Mouse (Mus musculus) intestine, embryonic 15.5 days (tissue): Measurements from ENCODE around the gene Ryk. TPM values are rescaled to one million over a fixed set of nuclear protein-coding genes. Genes with fewer than 3 reads are reported as not detected.

Source experiments
- ATAC-seq: fragments of 200-750 bp; cut with Nextera tagmentation; 2 replicates; pipeline ENCODE4 v1.8.0; 2017; ENCODE audit warnings: moderate TSS enrichment, moderate library complexity
- H3K27ac ChIP-seq: fragments of 300-500 bp; sonication (generic); 2 replicates; pipeline ENCODE4 v1.5.1; 2015; ENCODE audit warnings: mild to moderate bottlenecking, inconsistent platforms
- H3K27me3 ChIP-seq: fragments of 300-500 bp; sonication (generic); replicated peaks from 2 replicates; pipeline ENCODE4 v1.6.1; 2015; ENCODE audit warnings: inconsistent platforms
- H3K36me3 ChIP-seq: fragments of 300-500 bp; sonication (generic); 2 replicates; pipeline ENCODE4 v1.6.1; 2015; ENCODE audit warnings: inconsistent platforms
- H3K4me1 ChIP-seq: fragments of 300-500 bp; sonication (generic); replicated peaks from 2 replicates; pipeline ENCODE4 v1.6.1; 2015; ENCODE audit warnings: inconsistent platforms
- H3K4me2 ChIP-seq: fragments of 300-500 bp; sonication (generic); replicated peaks from 2 replicates; pipeline ENCODE4 v1.6.1; 2015; ENCODE audit warnings: mild to moderate bottlenecking, inconsistent platforms
- H3K4me3 ChIP-seq: fragments of 300-500 bp; sonication (generic); replicated peaks from 2 replicates; pipeline ENCODE4 v1.5.1; 2015; ENCODE audit warnings: inconsistent platforms
- H3K9ac ChIP-seq: fragments of 300-500 bp; sonication (generic); 2 replicates; pipeline ENCODE4 v1.6.1; 2015; ENCODE audit warnings: inconsistent platforms
- H3K9me3 ChIP-seq: fragments of 300-500 bp; sonication (generic); 2 replicates; pipeline ENCODE4 v1.6.1; 2016; ENCODE audit warnings: inconsistent platforms
- WGBS: fragments of 180-500 bp; shearing (Covaris S2); methylation state at CpG from one replicate; pipeline ENCODE4 v1.1.7; 2015; 5-methylcytosine and 5-hydroxymethylcytosine counted together
- polyA plus RNA-seq: library from polyadenylated mRNA; unstranded; fragments of >200 nt; fragmentation: Nextera tagmentation; extraction: Ambion mirVana; gene quantifications from 2 replicates; pipeline ENCODE4 v1.2.1, GENCODE M21; 2015

The Ryk gene
- polyA plus RNA-seq, 1 experiment from 2014 or later, result 21.2 TPM

- no peak for ATAC-seq
- Histone ChIP-seq H3K27ac (no peak overlapping the region), H3K9me3 (no peaks in the 10 kb centered on the region), H3K4me1 (peaks cover 43% of the 10 kb centered on the region), H3K4me3 (no peak overlapping the region), H3K36me3 (peaks cover 3% of the 10 kb centered on the region; the same call in 1 of the 2 replicates), H3K27me3 (no peaks in the 10 kb centered on the region), H3K4me2 (no peak overlapping the region), H3K9ac (no peak overlapping the region)
- 93% methylated on average over 10 of the region's 10 CpGs for WGBS
Measured at GRCm38 (mm10) chr9:102859963-102860362, 25.2 kb downstream of the Ryk start.

GRCm38 (mm10) chr9:102860802-102861469, 26.2 kb downstream of the Ryk start:
- Histone ChIP-seq H3K9me3 (no peaks in the 10 kb centered on the region), H3K27ac (peak overlapping the region; percentile 54)
- WGBS, result 66% methylated on average over 7 of the region's 7 CpGs

GRCm38 (mm10) chr9:102861789-102862188, 27.1 kb downstream of the Ryk start:
- peak; percentile 51; the same call in 1 of the 2 replicates for ATAC-seq
- Histone ChIP-seq H3K4me2 (no peak overlapping the region), H3K9ac (no peak overlapping the region)

More at GRCm38 (mm10) chr9:102860802-102861469, 26.2 kb downstream of the Ryk start:
- no peak overlapping the region for H3K4me2 ChIP-seq
- H3K4me1 ChIP-seq, result peaks cover 53% of the 10 kb centered on the region
- no peak overlapping the region for H3K4me3 ChIP-seq
- ATAC-seq, result no peak
- no peaks in the 10 kb centered on the region for H3K27me3 ChIP-seq
- H3K9ac ChIP-seq, result no peak overlapping the region
- H3K36me3 ChIP-seq, result peaks cover 3% of the 10 kb centered on the region; the same call in 1 of the 2 replicates

GRCm38 (mm10) chr9:102862260-102862659, 27.5 kb downstream of the Ryk start:
- H3K27ac ChIP-seq, result peak overlapping the region; percentile 23
- H3K9me3 ChIP-seq, result no peaks in the 10 kb centered on the region
- ATAC-seq, result no peak
- no peak overlapping the region for H3K4me2 ChIP-seq
- WGBS, result 65% methylated on average over 3 of the region's 3 CpGs
- H3K9ac ChIP-seq, result no peak overlapping the region
- peaks cover 61% of the 10 kb centered on the region for H3K4me1 ChIP-seq
- no peak overlapping the region for H3K4me3 ChIP-seq
- H3K36me3 ChIP-seq, result no peaks in the 10 kb centered on the region
- no peaks in the 10 kb centered on the region for H3K27me3 ChIP-seq

More at GRCm38 (mm10) chr9:102861789-102862188, 27.1 kb downstream of the Ryk start:
- WGBS, result 54% methylated on average over 7 of the region's 7 CpGs
- H3K36me3 ChIP-seq, result peaks cover 3% of the 10 kb centered on the region; the same call in 1 of the 2 replicates
- no peaks in the 10 kb centered on the region for H3K27me3 ChIP-seq
- peaks cover 61% of the 10 kb centered on the region for H3K4me1 ChIP-seq
- H3K9me3 ChIP-seq, result no peaks in the 10 kb centered on the region
- H3K27ac ChIP-seq, result peak overlapping the region; percentile 54
- H3K4me3 ChIP-seq, result no peak overlapping the region

GRCm38 (mm10) chr9:102863876-102864545, 29.3 kb downstream of the Ryk start:
- WGBS, result 34% methylated on average over 14 of the region's 14 CpGs
- Histone ChIP-seq H3K27ac (peak overlapping the region; percentile 71), H3K9me3 (no peaks in the 10 kb centered on the region), H3K4me1 (peaks cover 54% of the 10 kb centered on the region), H3K4me3 (no peak overlapping the region), H3K4me2 (peak overlapping the region; percentile 24; the same call in 1 of the 2 replicates), H3K36me3 (peaks cover 6% of the 10 kb centered on the region; the same call in 1 of the 2 replicates), H3K9ac (no peak overlapping the region), H3K27me3 (no peaks in the 10 kb centered on the region)
- ATAC-seq, result peak; percentile 59

- Histone ChIP-seq H3K9ac (peak overlapping the region; percentile 8; the same call in 1 of the 2 replicates), H3K36me3 (peaks cover 7% of the 10 kb centered on the region; the same call in 1 of the 2 replicates), H3K4me1 (peaks cover 54% of the 10 kb centered on the region), H3K27me3 (no peaks in the 10 kb centered on the region), H3K27ac (peak overlapping the region; percentile 71), H3K4me2 (no peak overlapping the region), H3K4me3 (no peak overlapping the region), H3K9me3 (no peaks in the 10 kb centered on the region)
- WGBS, result 62% methylated on average over 8 of the region's 8 CpGs
- ATAC-seq, result no peak
Measured at GRCm38 (mm10) chr9:102864931-102865330, 30.2 kb downstream of the Ryk start.

- H3K4me1 ChIP-seq, result peaks cover 51% of the 10 kb centered on the region
- no peak overlapping the region for H3K27ac ChIP-seq
- no peak overlapping the region for H3K4me2 ChIP-seq
- no peaks in the 10 kb centered on the region for H3K27me3 ChIP-seq
- peak; percentile 10 for ATAC-seq
- H3K9me3 ChIP-seq, result no peaks in the 10 kb centered on the region
- H3K9ac ChIP-seq, result no peak overlapping the region
- H3K36me3 ChIP-seq, result peaks cover 7% of the 10 kb centered on the region; the same call in 1 of the 2 replicates
- no peak overlapping the region for H3K4me3 ChIP-seq
- WGBS, result 51% methylated on average over 12 of the region's 12 CpGs
Measured at GRCm38 (mm10) chr9:102865946-102866737, 31.4 kb downstream of the Ryk start.

GRCm38 (mm10) chr9:102866893-102867292, 32.2 kb downstream of the Ryk start:
- Histone ChIP-seq H3K4me3 (no peak overlapping the region), H3K27ac (no peak overlapping the region), H3K4me2 (no peak overlapping the region), H3K36me3 (peaks cover 7% of the 10 kb centered on the region; the same call in 1 of the 2 replicates), H3K9me3 (no peaks in the 10 kb centered on the region), H3K4me1 (peaks cover 43% of the 10 kb centered on the region), H3K9ac (no peak overlapping the region), H3K27me3 (no peaks in the 10 kb centered on the region)
- 15% methylated on average over 4 of the region's 4 CpGs for WGBS
- peak; percentile 44 for ATAC-seq

GRCm38 (mm10) chr9:102867516-102867915, 32.8 kb downstream of the Ryk start:
- peaks cover 7% of the 10 kb centered on the region; the same call in 1 of the 2 replicates for H3K36me3 ChIP-seq
- no peak overlapping the region for H3K9ac ChIP-seq
- no peak overlapping the region for H3K27ac ChIP-seq
- no peaks in the 10 kb centered on the region for H3K9me3 ChIP-seq
- no peak overlapping the region for H3K4me2 ChIP-seq
- peak; percentile 34; the same call in 1 of the 2 replicates for ATAC-seq
- H3K4me3 ChIP-seq, result no peak overlapping the region
- no peaks in the 10 kb centered on the region for H3K27me3 ChIP-seq
- WGBS, result 57% methylated on average over 4 of the region's 4 CpGs
- peaks cover 37% of the 10 kb centered on the region for H3K4me1 ChIP-seq

- no peak overlapping the region for H3K4me2 ChIP-seq
- peaks cover 31% of the 10 kb centered on the region for H3K4me1 ChIP-seq
- no peak overlapping the region for H3K9ac ChIP-seq
- H3K27me3 ChIP-seq, result no peaks in the 10 kb centered on the region
- H3K4me3 ChIP-seq, result no peak overlapping the region
- WGBS, result 93% methylated on average over 7 of the region's 7 CpGs
- H3K36me3 ChIP-seq, result peaks cover 7% of the 10 kb centered on the region; the same call in 1 of the 2 replicates
- no peak overlapping the region for H3K27ac ChIP-seq
- no peak for ATAC-seq
- no peaks in the 10 kb centered on the region for H3K9me3 ChIP-seq
Measured at GRCm38 (mm10) chr9:102868451-102868850, 33.7 kb downstream of the Ryk start.

GRCm38 (mm10) chr9:102876054-102876690, 41.5 kb downstream of the Ryk start:
- Histone ChIP-seq H3K4me2 (no peak overlapping the region), H3K27ac (no peak overlapping the region), H3K27me3 (no peaks in the 10 kb centered on the region), H3K9me3 (no peaks in the 10 kb centered on the region), H3K4me3 (no peak overlapping the region), H3K9ac (no peak overlapping the region), H3K36me3 (peaks cover 10% of the 10 kb centered on the region), H3K4me1 (0 out of 2 replicates have a peak, but pooled peaks cover 2% of the 10 kb centered on the region)
- WGBS, result 68% methylated on average over 7 of the region's 7 CpGs
- ATAC-seq, result peak; percentile 48
